Mouse (Mus musculus) liver, embryonic 16.5 days (tissue): ENCODE results near the gene Myo1d. TPM values are rescaled to one million over a fixed set of nuclear protein-coding genes. Genes with fewer than 3 reads are reported as not detected.

ENCODE experiments used
- ATAC-seq: fragments of 200-750 bp; cut with Nextera tagmentation; 2 replicates; pipeline ENCODE4 v1.8.0; 2017; ENCODE audit warnings: low read depth, mild to moderate bottlenecking, moderate number of reproducible peaks, moderate library complexity
- H3K27ac ChIP-seq: fragments of 300-500 bp; sonication (generic); 2 replicates; pipeline ENCODE4 v1.5.1; 2014; ENCODE audit warnings: mild to moderate bottlenecking, low read length
- H3K27me3 ChIP-seq: fragments of 300-500 bp; sonication (generic); 2 replicates; pipeline ENCODE4 v1.6.1; 2014; ENCODE audit warnings: low read depth, low read length, mixed read lengths; ENCODE audit not compliant: control insufficient read depth, insufficient read depth
- H3K36me3 ChIP-seq: fragments of 300-500 bp; sonication (generic); 2 replicates; pipeline ENCODE4 v1.6.1; 2014; ENCODE audit warnings: mild to moderate bottlenecking; ENCODE audit not compliant: control insufficient read depth, insufficient read depth
- H3K4me1 ChIP-seq: fragments of 300-500 bp; sonication (generic); 2 replicates; pipeline ENCODE4 v1.6.1; 2014; ENCODE audit warnings: low read depth, low read length, mixed read lengths; ENCODE audit not compliant: control insufficient read depth
- H3K4me2 ChIP-seq: fragments of 300-500 bp; sonication (generic); 2 replicates; pipeline ENCODE4 v1.6.1; 2014; ENCODE audit warnings: low read depth, low read length, mixed read lengths
- H3K4me3 ChIP-seq: fragments of 300-500 bp; sonication (generic); 2 replicates; pipeline ENCODE4 v1.5.1; 2014; ENCODE audit warnings: low read depth, mild to moderate bottlenecking, low read length
- H3K9ac ChIP-seq: fragments of 300-500 bp; sonication (generic); 2 replicates; pipeline ENCODE4 v1.6.1; 2014; ENCODE audit warnings: low read depth, low read length
- H3K9me3 ChIP-seq: fragments of 300-500 bp; sonication (generic); replicated peaks from 2 replicates; pipeline ENCODE4 v1.6.1; 2016; ENCODE audit warnings: low read length; ENCODE audit not compliant: control insufficient read depth
- WGBS: fragments of 180-500 bp; shearing (Covaris S2); extraction: QIAGEN DNeasy Blood & Tissue Kit; methylation state at CpG from one replicate; pipeline ENCODE4 v1.1.7; 2014; ENCODE audit not compliant: insufficient replicate concordance; 5-methylcytosine and 5-hydroxymethylcytosine counted together
- polyA plus RNA-seq: library from polyadenylated mRNA; unstranded; fragments of >200 nt; fragmentation: Nextera tagmentation; extraction: Ambion mirVana; gene quantifications from 2 replicates; pipeline ENCODE4 v1.2.1, GENCODE M21; 2015

Gene Myo1d
- polyA plus RNA-seq, 1 experiment from 2014 or later, result 12.3 TPM

GRCm38 (mm10) chr11:80696350-80696749, 83.5 kb downstream of the Myo1d start:
- Histone ChIP-seq H3K27ac (no peak overlapping the region), H3K36me3 (no peaks in the 10 kb centered on the region), H3K4me2 (no peak overlapping the region), H3K9me3 (no peaks in the 10 kb centered on the region), H3K27me3 (no peaks in the 10 kb centered on the region), H3K4me3 (no peak overlapping the region), H3K9ac (no peak overlapping the region), H3K4me1 (no peaks in the 10 kb centered on the region)
- no peak for ATAC-seq
- WGBS, result 5% methylated on average over 4 of the region's 4 CpGs

GRCm38 (mm10) chr11:80684603-80685002, 95.2 kb downstream of the Myo1d start:
- no peak for ATAC-seq
- Histone ChIP-seq H3K27me3 (no peaks in the 10 kb centered on the region), H3K9ac (no peak overlapping the region), H3K4me1 (no peaks in the 10 kb centered on the region), H3K27ac (no peak overlapping the region), H3K4me3 (no peak overlapping the region), H3K9me3 (no peaks in the 10 kb centered on the region), H3K4me2 (no peak overlapping the region), H3K36me3 (no peaks in the 10 kb centered on the region)
- WGBS, result 77% methylated on average over 5 of the region's 5 CpGs

GRCm38 (mm10) chr11:80682745-80683144, 97.1 kb downstream of the Myo1d start:
- Histone ChIP-seq H3K27me3 (no peaks in the 10 kb centered on the region), H3K27ac (no peak overlapping the region), H3K9me3 (no peaks in the 10 kb centered on the region), H3K4me2 (no peak overlapping the region), H3K9ac (no peak overlapping the region), H3K4me1 (no peaks in the 10 kb centered on the region), H3K36me3 (no peaks in the 10 kb centered on the region), H3K4me3 (no peak overlapping the region)
- 72% methylated on average over 3 of the region's 3 CpGs for WGBS
- no peak for ATAC-seq

GRCm38 (mm10) chr11:80673013-80673412, 106.8 kb downstream of the Myo1d start:
- Histone ChIP-seq H3K36me3 (no peaks in the 10 kb centered on the region), H3K4me2 (no peak overlapping the region), H3K9ac (no peak overlapping the region), H3K9me3 (no peaks in the 10 kb centered on the region), H3K4me3 (no peak overlapping the region), H3K27ac (no peak overlapping the region), H3K27me3 (no peaks in the 10 kb centered on the region), H3K4me1 (no peaks in the 10 kb centered on the region)
- no peak for ATAC-seq
- 55% methylated on average over 7 of the region's 7 CpGs for WGBS

- H3K4me1 ChIP-seq, result no peaks in the 10 kb centered on the region
- no peak overlapping the region for H3K4me2 ChIP-seq
- no peaks in the 10 kb centered on the region for H3K36me3 ChIP-seq
- H3K4me3 ChIP-seq, result no peak overlapping the region
- H3K9me3 ChIP-seq, result no peaks in the 10 kb centered on the region
- no peaks in the 10 kb centered on the region for H3K27me3 ChIP-seq
- no peak overlapping the region for H3K27ac ChIP-seq
- no peak for ATAC-seq
- 17% methylated on average over 1 of the region's 1 CpGs for WGBS
- no peak overlapping the region for H3K9ac ChIP-seq
Measured at GRCm38 (mm10) chr11:80670391-80670790, 109.4 kb downstream of the Myo1d start.

- Histone ChIP-seq H3K27me3 (no peaks in the 10 kb centered on the region), H3K9me3 (no peaks in the 10 kb centered on the region), H3K4me1 (no peaks in the 10 kb centered on the region), H3K27ac (no peak overlapping the region), H3K4me2 (no peak overlapping the region), H3K4me3 (no peak overlapping the region), H3K9ac (no peak overlapping the region), H3K36me3 (no peaks in the 10 kb centered on the region)
- ATAC-seq, result no peak
- 59% methylated on average over 4 of the region's 4 CpGs for WGBS
Measured at GRCm38 (mm10) chr11:80669934-80670333, 109.9 kb downstream of the Myo1d start.

- no peaks in the 10 kb centered on the region for H3K4me1 ChIP-seq
- H3K9ac ChIP-seq, result no peak overlapping the region
- H3K4me2 ChIP-seq, result no peak overlapping the region
- no peak for ATAC-seq
- 78% methylated on average over 8 of the region's 8 CpGs for WGBS
- H3K27me3 ChIP-seq, result no peaks in the 10 kb centered on the region
- H3K27ac ChIP-seq, result no peak overlapping the region
- H3K36me3 ChIP-seq, result no peaks in the 10 kb centered on the region
- no peaks in the 10 kb centered on the region for H3K9me3 ChIP-seq
- no peak overlapping the region for H3K4me3 ChIP-seq
Measured at GRCm38 (mm10) chr11:80666211-80666610, 113.6 kb downstream of the Myo1d start.

GRCm38 (mm10) chr11:80664261-80664660, 115.6 kb downstream of the Myo1d start:
- H3K9ac ChIP-seq, result no peak overlapping the region
- H3K27me3 ChIP-seq, result no peaks in the 10 kb centered on the region
- 60% methylated on average over 3 of the region's 3 CpGs for WGBS
- no peak overlapping the region for H3K4me2 ChIP-seq
- H3K27ac ChIP-seq, result no peak overlapping the region
- no peak for ATAC-seq
- no peak overlapping the region for H3K4me3 ChIP-seq
- H3K9me3 ChIP-seq, result no peaks in the 10 kb centered on the region
- no peaks in the 10 kb centered on the region for H3K36me3 ChIP-seq
- no peaks in the 10 kb centered on the region for H3K4me1 ChIP-seq

- Histone ChIP-seq H3K36me3 (no peaks in the 10 kb centered on the region), H3K4me2 (no peak overlapping the region), H3K4me1 (no peaks in the 10 kb centered on the region), H3K27me3 (no peaks in the 10 kb centered on the region), H3K9me3 (no peaks in the 10 kb centered on the region), H3K9ac (no peak overlapping the region), H3K4me3 (no peak overlapping the region), H3K27ac (no peak overlapping the region)
- no peak for ATAC-seq
- WGBS, result 63% methylated on average over 5 of the region's 5 CpGs
Measured at GRCm38 (mm10) chr11:80645111-80645510, 134.7 kb downstream of the Myo1d start.
